Comparison of ENCODE assay signal across 8 mouse cellular contexts in the genomic region with DNA sequence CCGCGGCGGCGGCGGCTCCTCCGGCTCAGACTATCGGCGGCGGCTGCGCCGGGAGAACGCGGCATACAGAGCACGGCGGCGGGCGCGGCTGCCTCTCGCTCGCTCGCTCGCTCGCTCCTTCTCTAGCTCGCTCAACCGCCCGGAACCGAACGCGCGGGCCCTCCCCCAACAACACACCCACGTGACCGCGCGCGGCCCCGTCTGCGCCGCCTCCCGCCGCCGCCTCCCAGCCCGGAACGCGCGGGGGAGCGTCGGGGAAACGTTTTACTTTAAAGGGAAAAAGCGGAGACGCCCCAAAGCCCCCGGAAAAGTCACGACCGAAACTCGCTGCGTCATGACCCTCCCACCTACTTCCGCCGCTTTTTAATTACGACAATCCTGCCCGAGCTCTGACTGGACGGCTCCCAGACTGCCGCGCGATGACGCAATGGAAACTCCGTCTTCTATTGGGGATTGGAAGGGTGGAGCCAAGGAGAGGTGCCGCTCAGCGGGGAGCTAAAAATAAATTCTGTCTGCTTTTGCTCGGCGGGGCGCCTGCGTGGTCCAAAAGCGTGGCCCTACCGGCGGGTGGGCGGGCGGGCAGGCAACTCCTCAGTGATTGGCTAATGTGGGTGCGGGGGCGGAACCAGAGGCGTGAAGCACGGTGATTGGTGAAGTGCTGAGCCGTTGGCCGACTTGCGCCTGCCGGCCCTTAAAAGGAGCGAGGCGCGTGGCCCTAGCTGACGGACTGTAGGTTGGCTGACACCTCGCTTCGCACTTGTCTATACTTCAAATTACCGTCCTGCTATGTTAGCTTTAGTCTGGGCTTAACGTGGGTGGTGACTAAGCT. TPM values are rescaled to one million over a fixed set of nuclear protein-coding genes. Genes with fewer than 3 reads are reported as not detected.
DNase-seq lines count a peak whose midpoint lies in the region; ATAC-seq lines count a peak whose summit lies in the region.

TSS of gene Rheb (minus strand) at position 351 of the 829 bp plus-strand sequence.

- peaks cover 43% of the 10 kb centered on the region for H3K79me2 ChIP-seq in macrophage (ENCODE audit: inconsistent target)

- H3K27ac ChIP-seq in hindbrain, embryonic 16.5 days (ENCODE audit: low read depth, low read length), result peak within 1 kb of the TSS; percentile 97
- peak within 1 kb of the TSS; percentile 68 for H3K27ac ChIP-seq in macrophage

- peaks cover 30% of the 10 kb centered on the region for H3K4me1 ChIP-seq in hindbrain, embryonic 16.5 days (ENCODE audit: control insufficient read depth, insufficient read depth, low read depth, low read length)

- no peaks in the 10 kb centered on the region for H3K27me3 ChIP-seq in hindbrain, embryonic 16.5 days (replicated peaks; ENCODE audit: control insufficient read depth, insufficient read depth, low read length)

- peak; percentile 94 for DNase-seq in WW6 (ENCODE audit: low read depth, low spot score)
- DNase-seq in cerebellum, postnatal 4 days (ENCODE audit: low spot score in 2 of 2), result peak; percentile 98 to 99
- DNase-seq in gastrocnemius, adult 18-20 months (ENCODE audit: low spot score), result peak; percentile 99
- peak; percentile 98 for DNase-seq in left cerebral cortex, adult 18-20 months (ENCODE audit: low spot score in 2 of 2)
- DNase-seq in right cerebral cortex, adult 18-20 months, result peak; percentile 100
- peak; percentile 96 for DNase-seq in urinary bladder, postnatal 10 days (ENCODE audit: low spot score)

- H3K4me3 ChIP-seq in hindbrain, embryonic 16.5 days (ENCODE audit: low read length), result peak within 1 kb of the TSS; percentile 97
- H3K4me3 ChIP-seq in macrophage (ENCODE audit: inconsistent target), result peak within 1 kb of the TSS; percentile 64

- peak within 1 kb of the TSS; percentile 92 for H3K9ac ChIP-seq in hindbrain, embryonic 16.5 days (ENCODE audit: low read depth, low read length)

- under 1% methylated on average over 81 of the region's 92 CpGs for WGBS in hindbrain, embryonic 16.5 days
- WGBS in macrophage (ENCODE audit: missing documents), result 0% methylated on average over 81 of the region's 92 CpGs

- no peaks in the 10 kb centered on the region for H3K36me3 ChIP-seq in hindbrain, embryonic 16.5 days (ENCODE audit: control insufficient read depth, insufficient read depth, low read length)
- no peaks in the 10 kb centered on the region for H3K36me3 ChIP-seq in macrophage (ENCODE audit: inconsistent target)

- peak within 1 kb of the TSS; percentile 94 for H3K4me2 ChIP-seq in hindbrain, embryonic 16.5 days (ENCODE audit: low read length)

- ATAC-seq in hindbrain, embryonic 16.5 days, result peak; percentile 98

- no peaks in the 10 kb centered on the region for H3K9me3 ChIP-seq in hindbrain, embryonic 16.5 days (ENCODE audit: control insufficient read depth, low read length)

RNA-seq across cellular contexts. Expression of gene Rheb, which starts in this region (rescaled TPM):
- total RNA-seq in gastrocnemius, adult 18-20 months (2021), result 10 to 100 TPM; 62.1 to 71.5 TPM
- polyA plus RNA-seq in hindbrain, embryonic 16.5 days (2015; fragmentation: Nextera tagmentation; extraction: Ambion mirVana), result 247 and 275 TPM in 2 replicates
- total RNA-seq in left cerebral cortex, adult 18-20 months (2021), result 100 to 1,000 TPM; 130 to 134 TPM
- 100 to 1,000 TPM in 21 of 26 experiments, 10 to 100 TPM in 5; 69.4 to 172 (median 113) TPM for total RNA-seq in macrophage (2018; cell fraction: chromatin; rRNA removed)
- 10 to 100 TPM; 63.3 to 86.8 (median 75.6) TPM for total RNA-seq in macrophage (2018; cell fraction: cytosol; rRNA removed)
- total RNA-seq in macrophage (2018; cell fraction: nucleus; rRNA removed), result 100 to 1,000 TPM in 8 of 26 experiments, 10 to 100 TPM in 18; 71.4 to 111 (median 90.1) TPM
- polyA plus RNA-seq in macrophage (2018), result 59.7 to 110 TPM (median 61.4 TPM) in 3 replicates

Comparison
In these comparisons a context has a peak if more than half of its experiments do, and no peak if none do; other contexts are left out.
1. Peak in every context shown above with its lines: DNase-seq, ATAC-seq, H3K4me3 ChIP-seq and H3K27ac ChIP-seq.